Mouse (Mus musculus) heart, postnatal 36 days (tissue): ENCODE data around the gene Cbx1. TPM values are rescaled to one million over a fixed set of nuclear protein-coding genes. Genes with fewer than 3 reads are reported as not detected.
"Not testable (repeated sequence)": the region's sequence is repeated elsewhere in the genome, so short reads cannot be mapped to it uniquely, and the experiment has no call there.

Experiments used
- DNase-seq, 2 experiments: peaks; one replicate each; pipeline ENCODE4 v3.0.0; 2021 to 2022
- intact Hi-C: fragments of 180-260 bp; cut with DNase I; formaldehyde crosslinking; loops from one replicate; pipeline ENCODE4 v1.15.1; 2025
- microRNA-seq, 2 experiments: library from miRNA; unstranded; fragments of <30 nt; microRNA quantifications; one replicate each; pipeline ENCODE4 v1.2.0; 2021; ENCODE audit warnings: borderline number of aligned reads in 2 of 2
- total RNA-seq, 2 experiments: library from RNA; stranded (reverse); gene quantifications; 2 replicates each; pipeline ENCODE4 v1.2.3; 2021

Cbx1 gene
- total RNA-seq, 2 experiments from 2014 or later, result 32.5 to 35.2 TPM

DNA sequence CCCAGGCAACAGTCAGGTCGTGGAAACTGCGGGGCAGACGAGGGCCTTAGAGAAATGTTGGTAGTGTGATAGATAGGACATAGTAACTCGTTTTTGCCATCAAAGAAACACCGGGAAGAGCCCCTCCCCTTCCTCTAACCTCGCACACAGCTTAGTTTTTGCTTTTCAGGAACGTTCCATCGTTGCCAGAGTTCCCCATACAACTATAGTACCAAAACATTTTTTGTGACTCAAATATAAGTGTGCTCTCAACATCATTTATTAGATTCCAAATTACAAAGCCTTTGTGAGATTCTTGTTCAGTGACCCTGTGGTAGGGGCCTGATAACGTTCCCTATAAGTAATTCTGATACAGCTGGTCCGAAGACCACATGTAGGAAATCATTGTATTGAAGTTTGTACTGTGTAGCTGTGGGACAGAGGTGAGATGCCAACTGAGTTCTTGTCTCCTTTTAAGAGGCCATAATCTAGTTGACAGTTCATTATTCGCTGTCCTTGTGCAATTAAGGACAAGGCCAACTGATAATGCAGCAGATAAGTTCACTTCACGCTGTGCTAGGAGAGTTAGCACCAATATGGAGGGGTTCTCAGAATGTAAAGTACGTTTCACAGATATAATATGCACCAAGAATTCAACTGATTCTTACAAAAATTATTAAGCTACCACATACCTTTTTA, 41.8 kb downstream of the Cbx1 start:
- DNase-seq, result no peak
- intact Hi-C loops, result loop anchor here (1.0 kb wide), 1 partner anchor 19 kb away; the partner anchor contains the start of gene Copz2

DNA sequence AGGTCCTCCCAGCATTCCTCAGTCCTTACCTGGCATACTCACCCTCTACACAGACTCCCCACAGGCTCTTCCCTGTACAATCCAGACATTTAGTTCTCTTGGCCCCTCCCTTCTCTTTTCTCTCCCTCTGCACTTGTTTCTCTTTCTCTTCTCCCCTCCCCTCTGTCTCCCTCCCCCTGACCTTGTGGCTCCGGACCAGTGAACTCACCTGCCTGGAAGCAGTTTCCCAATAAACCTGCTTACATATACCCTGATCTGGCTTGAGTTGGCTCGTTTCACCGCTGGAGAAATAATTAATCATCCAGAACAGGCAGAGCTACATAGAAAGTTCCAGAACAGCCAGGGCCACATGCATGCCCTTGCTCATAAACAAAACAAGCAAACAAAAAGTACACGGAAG, 42.6 kb downstream of the Cbx1 start:
- intact Hi-C loops, result loop anchor here (1.0 kb wide), 1 partner anchor 18 kb away; the partner anchor contains the start of gene Copz2
- no peak for DNase-seq

DNA sequence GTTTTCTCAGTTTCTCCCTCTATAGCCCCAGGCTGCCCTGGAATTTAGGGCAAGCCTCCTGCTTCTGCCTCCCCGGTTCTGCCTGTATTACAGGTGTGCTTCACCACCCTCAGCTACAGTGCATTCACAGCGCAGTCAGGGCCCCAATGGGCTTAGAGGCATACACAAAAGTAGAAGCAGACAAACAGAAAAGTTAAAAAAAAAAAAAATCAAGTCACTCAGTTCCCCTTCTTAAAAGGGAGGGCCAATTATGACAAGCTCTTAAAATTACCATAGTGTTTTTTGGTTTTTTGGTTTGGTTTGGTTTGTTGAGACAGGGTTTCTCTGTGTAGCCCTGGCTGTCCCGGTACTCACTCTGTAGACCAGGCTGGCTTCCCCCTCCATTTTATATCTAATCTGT, 43.6 kb downstream of the Cbx1 start:
- intact Hi-C loops, result no loop called here
- no peak for DNase-seq

DNA sequence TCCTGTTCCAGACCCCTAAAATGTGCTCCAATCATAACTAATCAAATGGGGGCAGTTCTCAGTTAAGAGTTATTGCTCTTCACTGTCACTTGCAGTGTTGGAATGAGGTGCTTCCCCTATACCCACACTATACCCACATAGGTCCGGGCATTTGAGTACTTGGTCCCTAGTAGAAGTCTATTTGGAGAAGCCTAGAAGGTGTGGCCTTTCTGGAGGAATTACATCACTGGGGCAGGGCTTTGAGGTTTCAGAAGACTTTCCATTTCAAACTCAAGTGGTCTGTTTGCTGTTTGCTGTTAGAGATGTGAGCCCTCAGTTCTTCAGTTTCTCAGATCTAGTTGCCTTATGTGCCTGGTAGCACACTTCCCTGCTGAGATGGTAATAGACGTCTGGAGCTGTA, 44.0 kb downstream of the Cbx1 start:
- DNase-seq, result no peak
- intact Hi-C loops, result no loop called here

DNA sequence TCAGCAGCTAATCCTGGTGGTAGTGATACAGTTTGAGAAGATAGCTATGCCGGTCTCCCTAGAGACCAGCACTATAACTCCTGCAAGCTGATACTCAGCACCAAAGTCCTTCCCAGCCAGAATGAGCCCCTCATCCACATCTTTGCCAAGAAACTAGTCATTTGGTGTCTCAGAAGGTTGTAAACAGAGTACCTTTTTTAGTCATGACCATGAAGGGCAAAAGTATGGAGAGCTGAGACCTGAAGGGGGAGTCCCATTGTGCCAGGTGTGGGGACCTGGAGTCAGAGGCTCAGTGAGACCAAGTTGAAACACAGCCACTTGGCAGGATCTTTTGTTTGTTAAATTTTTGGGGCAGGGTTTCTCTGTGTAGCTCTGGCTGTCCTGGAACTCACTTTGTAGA, 45.2 kb downstream of the Cbx1 start:
- intact Hi-C loops, result no loop called here
- no peak for DNase-seq

DNA sequence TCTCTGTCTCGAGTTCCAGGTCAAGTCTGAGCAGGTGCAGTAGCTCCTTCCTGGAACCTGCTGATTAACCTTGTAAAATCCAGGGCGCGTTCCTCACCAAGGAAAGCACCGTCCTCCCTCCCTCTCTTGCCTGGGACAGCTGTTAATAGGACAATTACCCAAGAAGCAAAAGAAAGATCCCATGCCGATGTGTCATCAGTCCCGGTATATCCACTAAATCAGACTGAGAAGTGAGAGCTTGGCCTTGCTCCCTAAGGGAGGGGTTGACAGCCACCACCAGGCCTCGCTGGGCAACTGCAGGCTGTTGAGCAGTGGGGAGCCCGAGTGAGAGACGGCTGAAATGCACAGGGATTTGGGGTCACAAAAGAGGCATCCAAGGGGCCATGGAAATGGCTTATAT, 48.4 kb downstream of the Cbx1 start:
- intact Hi-C loops, result no loop called here

DNA sequence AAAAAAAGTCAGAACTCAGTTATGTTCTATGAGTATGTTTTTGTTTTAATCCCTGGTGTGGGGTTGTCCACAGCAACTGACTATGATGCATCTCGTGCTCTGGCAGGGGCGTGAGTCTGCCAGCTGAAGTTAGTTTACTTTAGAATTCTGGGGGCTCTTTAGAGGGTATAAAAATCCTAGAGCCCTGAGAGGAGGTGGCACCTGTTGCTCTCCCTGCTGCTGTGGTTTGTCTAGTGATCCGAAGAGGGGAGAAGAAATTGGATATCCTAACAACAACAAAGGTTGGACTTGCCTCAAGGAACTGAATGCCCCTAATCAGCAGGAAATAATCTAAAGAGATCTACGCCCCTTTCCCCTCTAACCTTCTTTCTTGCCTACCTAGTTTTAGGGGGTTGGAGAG, 49.4 kb downstream of the Cbx1 start:
- intact Hi-C loops, result loop anchor here (2.0 kb wide), 1 partner anchor 16 kb away; no protein-coding TSS in a partner anchor
- no peak for DNase-seq

More for the DNA sequence above, 48.4 kb downstream of the Cbx1 start:
- no peak for DNase-seq

DNA sequence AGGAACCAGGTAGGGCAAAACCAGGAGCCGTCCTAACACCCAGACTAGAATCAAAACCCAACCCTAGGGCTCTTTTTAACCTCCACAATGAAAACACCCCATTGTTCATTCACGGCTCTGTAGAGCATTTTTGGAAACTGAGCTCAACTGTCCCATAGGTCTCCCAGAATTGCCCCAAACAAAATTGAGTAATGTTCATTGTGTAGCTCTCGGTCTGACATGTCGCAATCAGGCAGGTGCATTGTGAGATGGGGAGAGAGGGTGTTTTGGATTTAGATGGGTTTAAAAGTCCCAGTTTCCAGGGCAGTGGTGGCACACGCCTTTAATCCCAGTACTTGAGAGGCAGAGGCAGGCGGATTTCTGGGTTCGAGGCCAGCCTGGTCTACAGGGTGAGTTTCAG, 50.5 kb downstream of the Cbx1 start:
- intact Hi-C loops, result loop anchor here (2.0 kb wide), 1 partner anchor 15 kb away; no protein-coding TSS in a partner anchor
- DNase-seq, result no peak

DNA sequence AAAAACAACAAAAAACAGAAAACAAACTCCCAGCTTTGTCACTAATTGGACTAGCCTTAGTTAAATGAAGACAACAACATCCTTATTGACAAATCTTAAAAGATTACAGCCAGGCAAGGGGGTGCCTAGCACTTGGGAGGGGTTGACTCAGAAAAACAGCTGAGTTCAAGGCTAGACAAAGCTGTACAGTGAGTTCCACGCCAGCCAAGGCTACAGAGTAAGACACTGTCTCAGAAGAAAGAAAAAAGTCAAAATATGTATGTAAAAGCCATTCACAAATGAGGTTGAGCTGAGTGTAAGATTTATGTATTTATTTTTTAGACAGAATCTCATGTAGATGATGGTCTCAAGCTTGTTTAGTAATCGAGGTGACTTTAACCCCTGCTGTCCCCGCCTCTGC, 51.0 kb downstream of the Cbx1 start:
- DNase-seq, result no peak
- intact Hi-C loops, result loop anchor here (2.0 kb wide), 1 partner anchor 15 kb away; no protein-coding TSS in a partner anchor

DNA sequence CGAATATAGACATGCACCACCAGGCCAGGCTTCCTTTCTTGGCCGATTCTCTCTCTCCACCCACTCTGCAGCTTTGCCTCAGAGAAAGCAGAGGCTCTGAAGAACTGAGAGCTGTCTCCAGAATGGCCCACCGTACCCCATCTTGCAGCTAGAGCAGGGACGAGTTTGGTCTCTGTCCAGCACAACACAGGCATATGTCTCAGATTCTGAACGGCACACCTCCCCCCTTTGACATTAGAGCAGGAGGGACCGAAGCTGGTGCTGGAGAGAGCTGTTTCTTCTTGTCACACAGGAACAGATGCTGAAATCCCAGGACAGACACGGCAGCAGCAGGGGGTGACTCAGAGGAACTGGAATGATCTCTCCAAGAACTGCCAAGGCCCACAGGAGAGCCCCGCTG, 51.4 kb downstream of the Cbx1 start:
- intact Hi-C loops, result no loop called here
- DNase-seq, result no peak

DNA sequence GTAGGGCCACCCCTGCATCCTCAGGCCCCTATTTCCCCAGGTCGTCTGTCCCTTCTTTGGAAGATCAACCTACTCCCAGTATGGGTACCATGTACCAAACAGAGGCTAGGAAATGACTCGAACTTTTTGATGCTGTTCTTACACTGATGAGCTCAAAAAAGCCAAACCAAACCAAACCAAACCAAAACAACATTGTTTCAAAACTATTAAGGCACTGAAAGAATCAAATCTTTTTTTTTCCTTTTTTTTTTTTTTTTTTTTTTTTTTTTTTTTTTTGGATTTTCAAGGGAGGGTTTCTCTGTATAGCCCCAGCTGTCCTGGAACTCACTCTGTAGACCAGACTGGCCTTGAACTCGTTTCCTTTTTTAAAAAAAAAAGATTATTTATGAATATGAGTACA, 54.7 kb downstream of the Cbx1 start:
- intact Hi-C loops, result no loop called here
- no peak for DNase-seq

DNA sequence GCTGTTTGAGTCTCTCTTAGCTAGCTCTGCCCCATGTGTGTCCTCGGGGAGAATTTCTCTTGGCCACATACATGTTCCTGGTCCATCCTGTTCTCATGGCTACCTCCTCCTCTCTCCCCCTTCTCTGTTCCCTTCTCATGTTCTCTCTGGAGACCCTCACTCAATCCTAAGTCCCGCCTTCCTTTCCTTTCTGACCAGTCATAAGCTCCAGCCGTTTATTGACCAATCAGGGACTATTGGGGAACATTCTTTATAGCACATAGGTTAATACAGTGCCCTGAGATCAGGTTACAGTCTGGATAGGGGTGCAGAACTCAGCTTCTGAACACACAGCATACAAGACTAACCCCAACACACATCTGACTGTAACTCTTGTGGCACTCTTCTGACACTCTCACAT, 58.3 kb downstream of the Cbx1 start:
- DNase-seq, result no peak
- intact Hi-C loops, result no loop called here

DNA sequence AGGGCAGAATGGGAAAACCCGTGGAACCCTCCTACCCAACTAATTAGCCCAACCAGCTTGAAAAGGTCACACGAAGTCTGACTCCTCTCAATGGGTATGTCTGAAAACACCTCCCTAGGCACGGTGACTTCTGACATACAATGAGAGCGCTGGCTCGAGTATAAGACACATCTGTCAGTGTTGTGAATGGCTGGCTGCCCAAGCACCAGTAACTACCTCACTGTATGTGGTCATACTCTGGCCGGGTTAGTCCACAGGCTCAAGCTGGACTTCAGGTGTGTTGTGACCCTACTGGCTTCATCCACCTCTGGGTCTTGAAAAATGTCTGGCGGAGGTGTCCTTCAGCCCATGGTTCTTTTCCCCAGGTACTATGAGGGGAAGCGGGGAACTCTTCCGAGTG, 59.8 kb downstream of the Cbx1 start:
- intact Hi-C loops, result loop anchor here (1.0 kb wide), 1 partner anchor 17 kb away; no protein-coding TSS in a partner anchor
- DNase-seq, result no peak

DNA sequence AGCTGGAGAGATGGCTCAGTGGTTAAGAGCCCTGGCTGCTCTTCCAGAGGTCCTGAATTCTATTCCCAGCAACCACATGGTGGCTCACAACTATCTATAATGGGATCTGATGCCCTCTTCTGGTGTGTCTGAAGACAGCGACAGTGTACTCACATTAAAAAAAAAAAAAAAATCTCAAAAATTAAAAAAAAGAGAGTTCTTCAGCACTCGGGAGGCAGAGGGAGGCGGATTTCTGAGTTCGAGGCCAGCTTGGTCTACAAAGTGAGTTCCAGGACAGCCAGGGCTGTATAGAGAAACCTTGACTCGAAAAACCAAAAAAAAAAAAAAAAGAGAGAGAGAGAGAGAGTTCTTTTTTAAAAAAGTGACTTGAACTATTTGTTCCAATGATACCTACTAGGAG, 60.2 kb downstream of the Cbx1 start:
- DNase-seq, result not testable (repeated sequence)
- intact Hi-C loops, result loop anchor here (1.0 kb wide), 1 partner anchor 18 kb away; no protein-coding TSS in a partner anchor

DNA sequence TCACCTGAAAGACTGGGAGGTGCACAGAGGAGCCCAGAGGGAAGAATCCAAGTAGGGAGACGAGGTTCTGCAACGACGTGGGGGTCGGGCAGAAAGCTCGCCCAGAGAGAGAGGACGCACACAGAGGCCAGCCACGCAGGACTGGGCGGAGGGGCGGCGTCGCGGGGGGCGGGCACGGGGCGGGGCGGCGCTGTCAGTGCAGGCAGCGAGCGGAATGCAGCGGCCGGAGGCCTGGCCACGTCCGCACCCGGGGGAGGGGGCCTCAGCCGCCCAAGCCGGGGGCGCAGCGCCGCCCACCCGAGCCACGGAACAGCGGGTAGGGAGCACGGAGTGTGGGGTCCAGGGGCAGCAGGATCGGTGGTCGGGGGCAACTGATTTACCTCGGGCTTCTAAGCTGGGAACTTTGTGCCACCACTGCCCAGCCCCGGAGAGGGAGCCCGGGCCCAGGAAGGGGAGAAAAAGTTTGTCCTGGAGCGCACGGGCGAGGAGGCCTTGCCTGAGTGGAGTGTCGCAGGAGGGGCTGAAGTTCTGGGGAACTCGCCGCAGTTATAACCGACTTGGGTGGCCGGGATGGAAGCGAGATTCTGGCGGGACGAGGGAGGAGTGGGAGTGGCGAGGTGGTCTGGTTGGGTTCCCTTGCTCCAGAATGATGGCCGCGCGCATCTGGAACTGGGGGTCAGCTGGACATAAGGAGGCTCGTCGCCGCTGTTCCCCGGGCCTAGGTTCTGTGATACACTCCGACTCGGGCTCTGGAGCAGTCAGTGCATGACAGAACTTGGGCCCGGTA, 60.9 kb downstream of the Cbx1 start, which contains the start of gene Copz2:
TSS of gene Copz2 (plus strand) at position 190 of the 787 bp plus-strand sequence.
- peak; percentile 66 to 75 for DNase-seq
- intact Hi-C loops, result loop anchor here (1.0 kb wide), 1 partner anchor 19 kb away; no protein-coding TSS in a partner anchor

DNA sequence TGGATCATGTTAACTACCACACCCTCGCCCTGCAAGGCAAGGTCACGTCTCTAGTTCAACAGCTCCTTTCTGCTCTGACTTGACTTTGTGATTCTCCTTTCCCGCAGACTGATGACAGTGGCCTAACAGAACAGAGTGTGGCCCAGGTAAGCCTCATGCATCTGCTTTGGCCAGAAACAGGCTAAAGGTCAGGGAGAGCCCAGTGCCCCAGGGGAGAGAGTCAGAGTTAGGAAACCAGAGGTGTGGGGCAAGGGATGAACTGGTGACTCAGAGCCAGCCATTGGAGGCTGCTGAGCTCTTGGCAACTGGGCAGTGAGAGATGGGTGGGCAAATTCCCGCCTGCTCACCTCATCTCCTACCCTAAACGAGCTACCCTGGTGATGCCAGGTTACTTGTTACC, 68.5 kb downstream of the Cbx1 start:
- intact Hi-C loops, result no loop called here
- DNase-seq, result no peak

Small RNAs within 50 kb of the gene (microRNA-seq; reads per million reads assigned to microRNA genes)
- gene Mir152, result 139 to 156 reads per million in 2 experiments

Other genes starting within 250 kb of the Cbx1 start
- gene Snx11, start 11.6 kb upstream of the Cbx1 start, total RNA-seq, result 10 to 100 TPM; 12.1 to 12.6 TPM
- 100 to 1,000 TPM; 397 to 404 TPM for gene Nfe2l1, start 40.8 kb downstream of the Cbx1 start, total RNA-seq
- 10 to 100 TPM; 36.0 to 39.4 TPM for gene Copz2, start 60.7 kb downstream of the Cbx1 start, total RNA-seq
- 10 to 100 TPM; 22.7 to 23.7 TPM for gene Cdk5rap3, start 127.4 kb downstream of the Cbx1 start, total RNA-seq
- 1 to 10 TPM in 1 of 2 experiments, under 1 TPM in 1; 0.73 to 1.8 TPM for gene Prr15l, start 139.0 kb downstream of the Cbx1 start, total RNA-seq
- 10 to 100 TPM; 12.8 to 13.9 TPM for gene Pnpo, start 154.9 kb downstream of the Cbx1 start, total RNA-seq
- 10 to 100 TPM; 10.3 to 13.8 TPM for gene Sp2, start 193.8 kb downstream of the Cbx1 start, total RNA-seq
- gene Sp6, start 224.3 kb downstream of the Cbx1 start, total RNA-seq, result under 1 TPM in 1 of 2 experiments, not detected in 1; 0.14 TPM
- 10 to 100 TPM; 13.7 to 14.1 TPM for gene Scrn2, start 240.8 kb downstream of the Cbx1 start, total RNA-seq